Mouse (Mus musculus) MEL (cell line): ENCODE data around the gene Tcf25. TPM values are rescaled to one million over a fixed set of nuclear protein-coding genes. Genes with fewer than 3 reads are reported as not detected.

ENCODE experiments used
- DNase-seq: peaks from one replicate; pipeline ENCODE4 v3.0.0; 2011; ENCODE audit warnings: low read depth, low spot score
- H3K27ac ChIP-seq: 2 replicates; pipeline ENCODE4 v1.5.1; 2012; ENCODE audit warnings: low read depth, mild to moderate bottlenecking, control low read depth, low read length, moderate library complexity; ENCODE audit not compliant: control insufficient read depth
- H3K27me3 ChIP-seq, 2 experiments: fragments of 150-350 bp in 1 of 2; sonication (generic) in 1 of 2; 2 replicates each; pipeline ENCODE4 v1.6.1; 2012; ENCODE audit warnings: low read length in 2 of 2, mild to moderate bottlenecking in 2 of 2, improper control_type of control experiment in 1 of 2, moderate library complexity in 1 of 2; ENCODE audit not compliant: insufficient read depth in 2 of 2, control insufficient read depth in 1 of 2
- H3K36me3 ChIP-seq, 2 experiments: 2 replicates each; pipeline ENCODE4 v1.6.1; 2012 to 2014; ENCODE audit warnings: low read length in 2 of 2, improper control_type of control experiment in 1 of 2, inconsistent platforms in 1 of 2, mild to moderate bottlenecking in 1 of 2; ENCODE audit not compliant: insufficient read depth in 2 of 2, control insufficient read depth in 1 of 2
- H3K4me1 ChIP-seq, 2 experiments: fragments of 150-350 bp in 1 of 2; sonication (generic) in 1 of 2; 2 replicates each; pipeline ENCODE4 v1.6.1; 2012; ENCODE audit warnings: low read length in 2 of 2, improper control_type of control experiment in 1 of 2, mild to moderate bottlenecking in 1 of 2; ENCODE audit not compliant: insufficient read depth in 2 of 2, control insufficient read depth in 1 of 2
- H3K4me3 ChIP-seq, 2 experiments: fragments of 150-350 bp in 1 of 2; sonication (generic) in 1 of 2; 2 replicates each; pipeline ENCODE4 v1.5.1; 2012; ENCODE audit warnings: low read depth in 2 of 2, low read length in 2 of 2, mild to moderate bottlenecking in 2 of 2, moderate library complexity in 2 of 2, control low read depth in 1 of 2, improper control_type of control experiment in 1 of 2; ENCODE audit not compliant: control insufficient read depth in 1 of 2, insufficient read depth in 1 of 2
- H3K79me2 ChIP-seq: 2 replicates; pipeline ENCODE4 v1.6.1; 2012; ENCODE audit warnings: mild to moderate bottlenecking, low read length, moderate library complexity; ENCODE audit not compliant: control insufficient read depth, poor library complexity, insufficient read depth
- H3K9ac ChIP-seq: 2 replicates; pipeline ENCODE4 v1.6.1; 2012; ENCODE audit warnings: low read depth, mild to moderate bottlenecking, control low read depth, low read length, moderate library complexity; ENCODE audit not compliant: control insufficient read depth, poor library complexity, severe bottlenecking
- H3K9me3 ChIP-seq: fragments of 150-350 bp; sonication (generic); replicated peaks from 2 replicates; pipeline ENCODE4 v1.6.1; 2012; ENCODE audit warnings: mild to moderate bottlenecking, low read length, improper control_type of control experiment, moderate library complexity; ENCODE audit not compliant: insufficient read depth
- CHD1 ChIP-seq: IDR thresholded peaks from 2 replicates; pipeline ENCODE4 v1.6.1; 2012; ENCODE audit warnings: low read depth, mild to moderate bottlenecking, inconsistent platforms, low read length, improper control_type of control experiment
- CHD2 ChIP-seq: IDR thresholded peaks from 2 replicates; pipeline ENCODE4 v1.6.1; 2011; ENCODE audit warnings: low read length, improper control_type of control experiment
- CTCF ChIP-seq, 3 experiments: IDR thresholded peaks in 2 of 3; conservative IDR thresholded peaks in 1 of 3; 2 replicates each; pipeline ENCODE4 v1.5.1; 2011 to 2012; ENCODE audit warnings: low read length in 3 of 3, low read depth in 2 of 3, mild to moderate bottlenecking in 2 of 3, improper control_type of control experiment in 1 of 3, inconsistent platforms in 1 of 3, mixed read lengths in 1 of 3, moderate library complexity in 1 of 3; ENCODE audit not compliant: control insufficient read depth in 1 of 3, insufficient read depth in 1 of 3, poor library complexity in 1 of 3, severe bottlenecking in 1 of 3
- E2F4 ChIP-seq: IDR thresholded peaks from 2 replicates; pipeline ENCODE4 v1.6.1; 2011; ENCODE audit warnings: low read depth, low read length, improper control_type of control experiment, borderline replicate concordance
- ELF1 ChIP-seq: IDR thresholded peaks from 2 replicates; pipeline ENCODE4 v1.6.1; 2014; ENCODE audit warnings: low read depth, mild to moderate bottlenecking, inconsistent platforms, low read length, improper control_type of control experiment, moderate library complexity
- EP300 ChIP-seq, 2 experiments: IDR thresholded peaks; 2 replicates each; pipeline ENCODE4 v1.6.1; 2011; ENCODE audit warnings: improper control_type of control experiment in 2 of 2, low read length in 2 of 2, low read depth in 1 of 2, mild to moderate bottlenecking in 1 of 2
- ETS1 ChIP-seq: IDR thresholded peaks from 2 replicates; pipeline ENCODE4 v1.6.1; 2012; ENCODE audit warnings: low read depth, mild to moderate bottlenecking, inconsistent platforms, low read length, improper control_type of control experiment, moderate library complexity
- GABPA ChIP-seq: IDR thresholded peaks from 2 replicates; pipeline ENCODE4 v1.6.1; 2012; ENCODE audit warnings: low read depth, mild to moderate bottlenecking, inconsistent platforms, low read length, improper control_type of control experiment, moderate library complexity
- GATA1 ChIP-seq: IDR thresholded peaks from 2 replicates; pipeline ENCODE4 v1.6.1; 2011; ENCODE audit warnings: low read depth, low read length, improper control_type of control experiment
- HCFC1 ChIP-seq: IDR thresholded peaks from 2 replicates; pipeline ENCODE4 v1.6.1; 2012; ENCODE audit warnings: low read depth, mild to moderate bottlenecking, inconsistent platforms, low read length, improper control_type of control experiment, moderate library complexity
- KAT2A ChIP-seq: conservative IDR thresholded peaks from 2 replicates; pipeline ENCODE4 v1.6.1; 2012; ENCODE audit warnings: low read depth, low read length, improper control_type of control experiment, inconsistent platforms
- MAFK ChIP-seq: IDR thresholded peaks from 2 replicates; pipeline ENCODE4 v1.6.1; 2011; ENCODE audit warnings: low read depth, mild to moderate bottlenecking, low read length, improper control_type of control experiment, borderline replicate concordance
- MAX ChIP-seq: IDR thresholded peaks from 2 replicates; pipeline ENCODE4 v1.6.1; 2011; ENCODE audit warnings: low read length, improper control_type of control experiment
- MEF2A ChIP-seq: IDR thresholded peaks from 2 replicates; pipeline ENCODE4 v1.6.1; 2014; ENCODE audit warnings: low read depth, mild to moderate bottlenecking, inconsistent platforms, low read length, improper control_type of control experiment; ENCODE audit not compliant: poor library complexity, insufficient replicate concordance, severe bottlenecking; ENCODE audit errors: extremely low read depth
- MXI1 ChIP-seq: IDR thresholded peaks from 2 replicates; pipeline ENCODE4 v1.6.1; 2011; ENCODE audit warnings: mild to moderate bottlenecking, low read depth, low read length, improper control_type of control experiment
- MYB ChIP-seq: IDR thresholded peaks from 2 replicates; pipeline ENCODE4 v1.6.1; 2011; ENCODE audit warnings: mild to moderate bottlenecking, low read depth, low read length, improper control_type of control experiment
- NELFE ChIP-seq: IDR thresholded peaks from 2 replicates; pipeline ENCODE4 v1.6.1; 2011; ENCODE audit warnings: low read depth, low read length, improper control_type of control experiment
- POLR2A ChIP-seq, 2 experiments: IDR thresholded peaks; 2 replicates each; pipeline ENCODE4 v1.6.1; 2011 to 2012; ENCODE audit warnings: low read length in 2 of 2, mild to moderate bottlenecking in 2 of 2, control low read depth in 1 of 2, improper control_type of control experiment in 1 of 2, low read depth in 1 of 2, moderate library complexity in 1 of 2; ENCODE audit not compliant: control insufficient read depth in 1 of 2, insufficient read depth in 1 of 2, poor library complexity in 1 of 2
- POLR2AphosphoS2 ChIP-seq: IDR thresholded peaks from 2 replicates; pipeline ENCODE4 v1.6.1; 2011; ENCODE audit warnings: low read length, improper control_type of control experiment
- POLR2AphosphoS5 ChIP-seq: IDR thresholded peaks from 2 replicates; pipeline ENCODE4 v1.6.1; 2012; ENCODE audit warnings: low read depth, borderline replicate concordance, mild to moderate bottlenecking, inconsistent platforms, low read length, moderate library complexity, mixed read lengths
- RCOR1 ChIP-seq: IDR thresholded peaks from 2 replicates; pipeline ENCODE4 v1.6.1; 2012; ENCODE audit warnings: low read depth, mild to moderate bottlenecking, inconsistent platforms, low read length, improper control_type of control experiment
- SMC3 ChIP-seq: IDR thresholded peaks from 2 replicates; pipeline ENCODE4 v1.6.1; 2011; ENCODE audit warnings: low read depth, low read length, improper control_type of control experiment
- TAL1 ChIP-seq: IDR thresholded peaks from 2 replicates; pipeline ENCODE4 v1.6.1; 2012; ENCODE audit warnings: mild to moderate bottlenecking, inconsistent platforms, low read length, moderate library complexity, mixed read lengths
- TBP ChIP-seq: IDR thresholded peaks from 2 replicates; pipeline ENCODE4 v1.8.0; 2011; ENCODE audit warnings: low read depth, low read length, improper control_type of control experiment
- TCF12 ChIP-seq: IDR thresholded peaks from 2 replicates; pipeline ENCODE4 v1.6.1; 2014; ENCODE audit warnings: low read depth, mild to moderate bottlenecking, inconsistent platforms, low read length, improper control_type of control experiment, moderate library complexity
- UBTF ChIP-seq: IDR thresholded peaks from 2 replicates; pipeline ENCODE4 v1.6.1; 2012; ENCODE audit warnings: low read depth, mild to moderate bottlenecking, inconsistent platforms, low read length, improper control_type of control experiment, moderate library complexity, borderline replicate concordance; ENCODE audit not compliant: insufficient read depth
- USF1 ChIP-seq: IDR thresholded peaks from 2 replicates; pipeline ENCODE4 v1.6.1; 2014; ENCODE audit warnings: low read depth, mild to moderate bottlenecking, inconsistent platforms, low read length, improper control_type of control experiment, moderate library complexity
- USF2 ChIP-seq, 2 experiments: IDR thresholded peaks; 2 replicates each; pipeline ENCODE4 v1.6.1; 2011 to 2012; ENCODE audit warnings: improper control_type of control experiment in 2 of 2, low read length in 2 of 2, borderline replicate concordance in 1 of 2, inconsistent platforms in 1 of 2, low read depth in 1 of 2, mild to moderate bottlenecking in 1 of 2; ENCODE audit not compliant: insufficient read depth in 1 of 2
- ZC3H11A ChIP-seq: IDR thresholded peaks from 2 replicates; pipeline ENCODE4 v1.6.1; 2012; ENCODE audit warnings: low read depth, mild to moderate bottlenecking, inconsistent platforms, low read length, improper control_type of control experiment
- ZKSCAN1 ChIP-seq: IDR thresholded peaks from 2 replicates; pipeline ENCODE4 v1.6.1; 2012; ENCODE audit warnings: low read depth, mild to moderate bottlenecking, inconsistent platforms, low read length, improper control_type of control experiment, moderate library complexity
- ZMIZ1 ChIP-seq: IDR thresholded peaks from 2 replicates; pipeline ENCODE4 v1.6.1; 2012; ENCODE audit warnings: low read depth, mild to moderate bottlenecking, inconsistent platforms, low read length, improper control_type of control experiment, moderate library complexity
- ZNF384 ChIP-seq: IDR thresholded peaks from 2 replicates; pipeline ENCODE4 v1.6.1; 2012; ENCODE audit warnings: low read depth, mild to moderate bottlenecking, inconsistent platforms, low read length, improper control_type of control experiment
- polyA plus RNA-seq, 2 experiments: library from polyadenylated mRNA; stranded (reverse) in 1 of 2; unstranded in 1 of 2; fragments of >175 nt in 1 of 2; fragments of >200 nt in 1 of 2; gene quantifications; 2 replicates each; pipeline versions ENCODE4 v1.2.1 to v1.2.4; 2012; ENCODE audit warnings: low replicate concordance in 2 of 2, low read depth in 1 of 2; ENCODE audit not compliant: insufficient read length in 2 of 2, insufficient read depth in 1 of 2, missing spikeins in 1 of 2
- total RNA-seq: library from RNA; depleted of rRNA; stranded (reverse); fragments of 300-350 nt; gene quantifications from 2 replicates; pipeline ENCODE4 v1.2.3, GENCODE M21; 2012

Tcf25 gene
- total and polyA plus RNA-seq, 3 experiments = 107 to 327 TPM; not detected in 1

- Histone ChIP-seq H3K27ac (no peak overlapping the region), H3K27me3 (no peaks in the 10 kb centered on the region), H3K4me3 (no peak overlapping the region), H3K9me3 (no peaks in the 10 kb centered on the region), H3K79me2 (no peaks in the 10 kb centered on the region), H3K4me1 (no peaks in the 10 kb centered on the region), H3K36me3 (no peaks in the 10 kb centered on the region), H3K9ac (no peak overlapping the region)
- DNase-seq = no peak
- TF ChIP-seq GABPA (no peak), USF1 (no peak), MYB (no peak), CHD2 (no peak), RCOR1 (no peak), ZKSCAN1 (no peak), MAX (no peak), ZNF384 (no peak), TBP (no peak), EP300 (IDR thresholded peaks at IDR 0.05; ENCODE audit: low read depth in 1 of 2, low read length in 2 of 2) (no peak), KAT2A (no peak)
These were observed 21.4 kb upstream of the Tcf25 start for GRCm38 (mm10) chr8:123352118-123352517.

- H3K27ac ChIP-seq = no peak overlapping the region
- H3K4me3 ChIP-seq = no peak overlapping the region
- DNase-seq = peak; percentile 46
- H3K4me1 ChIP-seq = no peaks in the 10 kb centered on the region
- no peaks in the 10 kb centered on the region for H3K9me3 ChIP-seq
- H3K36me3 ChIP-seq = no peaks in the 10 kb centered on the region
- H3K27me3 ChIP-seq = no peaks in the 10 kb centered on the region
- no peaks in the 10 kb centered on the region for H3K79me2 ChIP-seq
- H3K9ac ChIP-seq = no peak overlapping the region
- TF ChIP-seq SMC3 = peak; percentile 59
- TF ChIP-seq TCF12 = no peak
- TF ChIP-seq GABPA = no peak
- TF ChIP-seq ZKSCAN1 = no peak
- peak; percentile 50 for TF ChIP-seq ZC3H11A
- TF ChIP-seq ZMIZ1 = no peak
- TF ChIP-seq POLR2AphosphoS5 = no peak
- TF ChIP-seq MAFK = no peak
- no peak for TF ChIP-seq NELFE
- no peak for TF ChIP-seq MXI1
- no peak for TF ChIP-seq MYB
- no peak for TF ChIP-seq MEF2A
- no peak for TF ChIP-seq POLR2A (IDR thresholded peaks at IDR 0.05; ENCODE audit: control insufficient read depth in 1 of 2, insufficient read depth in 1 of 2, low read depth in 1 of 2, low read length in 2 of 2, poor library complexity in 1 of 2)
- no peak for TF ChIP-seq E2F4
- no peak for TF ChIP-seq EP300 (IDR thresholded peaks at IDR 0.05; ENCODE audit: low read depth in 1 of 2, low read length in 2 of 2)
- TF ChIP-seq GATA1 = no peak
- TF ChIP-seq ELF1 = no peak
- peak; percentile 34 to 67 (median 64); a peak in 5 of 6 replicates for TF ChIP-seq CTCF (IDR thresholded peaks at IDR 0.05 in 2 of 3, conservative IDR thresholded peaks at IDR 0.05 in 1 of 3; ENCODE audit: control insufficient read depth in 1 of 3, insufficient read depth in 1 of 3, low read depth in 2 of 3, low read length in 3 of 3, poor library complexity in 1 of 3, severe bottlenecking in 1 of 3)
- TF ChIP-seq RCOR1 = no peak
- no peak for TF ChIP-seq TAL1
- TF ChIP-seq USF2 (IDR thresholded peaks at IDR 0.05; ENCODE audit: borderline replicate concordance in 1 of 2, insufficient read depth in 1 of 2, low read depth in 1 of 2, low read length in 2 of 2) = no peak
- TF ChIP-seq POLR2AphosphoS2 = no peak
- no peak for TF ChIP-seq CHD1
- no peak for TF ChIP-seq HCFC1
- no peak for TF ChIP-seq UBTF
- no peak for TF ChIP-seq MAX
- TF ChIP-seq ETS1 = no peak
These were observed 20.8 kb upstream of the Tcf25 start for GRCm38 (mm10) chr8:123352786-123353185.
